Mouse (Mus musculus) embryo, embryonic 10.5 days (tissue): ENCODE results near the gene Gm21775.
"Not testable (repeated sequence)": the region's sequence is repeated elsewhere in the genome, so short reads cannot be mapped to it uniquely, and the experiment has no call there.

Experiments
- DNase-seq: peaks from one replicate; pipeline ENCODE4 v3.0.0-alpha.2; 2015; ENCODE audit warnings: low spot score

Gm21775 gene

GRCm38 (mm10) chrY:10553153-10553552, at the start of gene Gm21775:
Gene Gm21775, plus strand, starts transcription at chrY:10553453.
- not testable (repeated sequence) for DNase-seq

DNA sequence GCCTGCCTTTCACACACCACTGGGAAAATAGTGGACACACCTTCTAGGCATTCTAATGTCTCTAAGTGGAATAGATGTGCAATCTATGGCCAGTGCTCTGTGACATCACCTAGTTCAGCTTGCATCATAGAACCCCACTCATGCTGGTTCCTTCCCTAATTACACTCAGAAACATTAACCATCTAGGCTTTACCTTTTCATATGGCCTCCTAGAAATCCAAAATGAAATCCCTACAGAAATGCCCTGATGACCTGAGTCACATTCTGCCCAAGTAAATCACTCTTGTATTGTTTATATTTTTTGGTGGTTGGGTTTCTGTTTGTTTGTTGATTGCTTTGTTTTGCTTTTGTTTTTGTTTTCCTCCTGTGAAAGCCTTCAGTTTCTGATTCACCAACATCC, 17.3 kb upstream of the Gm21775 start, which contains the start of gene Gm20737:
TSS of gene Gm20737 (minus strand) at position 101 of the 400 bp plus-strand sequence.
- not testable (repeated sequence) for DNase-seq
